Mouse (Mus musculus) R1 (cell line): ENCODE measurements at regions not wholly inside any gene's neighbourhood (a gene's known extent, or its start where the extent isn't known, plus 50 kb on each side); places are given as distances from the start of the nearest gene placed in this dataset.
A peak's percentile ranks its signal among the peaks of the same experiment; 100 is the strongest.

Experiments used
- DNase-seq: peaks from one replicate; pipeline ENCODE4 v3.0.0-alpha.2; 2018; ENCODE audit warnings: low read depth, low spot score

DNA sequence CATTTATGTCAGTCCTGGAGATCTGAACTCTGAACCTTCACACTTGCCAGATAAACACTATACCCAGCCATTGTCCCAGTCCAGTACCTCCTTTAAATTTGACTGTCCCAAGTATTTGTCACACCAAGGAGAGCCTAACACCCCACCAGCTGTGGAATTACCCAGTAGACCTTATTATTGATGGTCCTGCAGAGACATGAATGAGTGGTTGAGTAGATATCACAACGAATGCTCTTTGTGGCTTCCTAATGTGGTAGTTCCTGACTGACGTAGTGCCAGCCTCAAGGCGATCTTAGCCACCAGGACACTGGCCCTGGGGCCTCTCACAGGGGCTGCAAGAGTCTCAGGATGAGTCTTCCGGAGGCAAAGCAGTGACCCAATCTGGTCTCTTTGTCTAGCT lies 142.9 kb upstream of the Hs6st1 start:
- no peak for DNase-seq

DNA sequence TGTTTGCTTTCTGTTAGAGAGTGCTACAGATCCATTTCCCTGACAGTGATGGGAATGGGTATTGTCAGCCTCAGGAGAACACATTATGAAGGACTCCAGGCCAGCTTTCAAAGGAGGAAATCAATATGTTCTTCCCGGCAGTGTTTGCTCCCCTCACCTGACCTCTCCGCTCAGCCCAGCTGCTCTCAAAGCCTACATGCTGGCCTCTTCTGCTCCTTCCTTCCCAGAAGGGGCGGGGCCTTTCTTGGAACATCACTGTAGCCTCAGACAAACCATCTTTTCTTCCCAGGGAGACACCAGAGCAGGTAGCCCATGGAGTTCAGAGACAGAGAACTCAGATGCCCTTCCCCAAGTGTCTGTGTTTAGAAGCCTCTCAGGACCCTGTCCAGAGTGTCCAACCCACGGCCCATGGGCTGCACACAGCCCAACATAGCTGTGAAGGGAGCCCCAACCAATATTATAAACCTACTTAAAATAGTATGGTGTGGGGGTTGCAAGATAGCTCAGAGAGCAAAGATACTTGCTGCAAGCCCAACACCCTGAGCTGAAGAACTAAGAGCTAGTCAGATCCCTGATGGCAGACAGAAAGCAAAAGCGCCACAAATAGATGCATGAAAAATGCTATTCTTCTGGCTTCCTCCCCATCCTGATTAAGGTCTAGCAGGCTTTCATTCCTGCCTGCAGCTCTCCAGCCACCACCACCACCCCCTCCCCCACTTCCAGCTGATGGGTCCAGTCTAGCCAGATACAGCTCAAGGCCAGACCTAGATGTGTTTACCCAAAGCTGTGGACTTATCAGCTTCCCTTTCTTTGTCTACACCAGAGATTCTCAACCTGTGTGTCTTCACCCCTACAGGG lies 141.8 kb upstream of the Hs6st1 start:
- no peak for DNase-seq

DNA sequence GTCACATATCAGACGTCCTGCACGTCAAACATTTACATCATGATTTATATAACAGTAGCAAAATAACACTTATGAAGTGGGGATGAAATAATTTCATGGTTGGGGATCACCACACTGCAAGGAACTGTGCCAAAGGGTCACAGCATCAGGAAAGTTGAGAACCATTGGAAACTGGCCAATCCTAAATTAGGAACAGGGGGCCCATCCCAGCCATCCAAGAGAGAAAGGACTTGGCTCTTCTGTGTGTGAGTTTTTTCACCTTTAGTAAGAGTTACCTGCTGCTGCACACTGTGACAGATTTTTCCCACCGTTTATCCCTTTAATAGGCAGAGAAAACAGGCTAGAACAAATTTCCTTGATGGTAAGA lies 141.2 kb upstream of the Hs6st1 start:
- DNase-seq = no peak

DNA sequence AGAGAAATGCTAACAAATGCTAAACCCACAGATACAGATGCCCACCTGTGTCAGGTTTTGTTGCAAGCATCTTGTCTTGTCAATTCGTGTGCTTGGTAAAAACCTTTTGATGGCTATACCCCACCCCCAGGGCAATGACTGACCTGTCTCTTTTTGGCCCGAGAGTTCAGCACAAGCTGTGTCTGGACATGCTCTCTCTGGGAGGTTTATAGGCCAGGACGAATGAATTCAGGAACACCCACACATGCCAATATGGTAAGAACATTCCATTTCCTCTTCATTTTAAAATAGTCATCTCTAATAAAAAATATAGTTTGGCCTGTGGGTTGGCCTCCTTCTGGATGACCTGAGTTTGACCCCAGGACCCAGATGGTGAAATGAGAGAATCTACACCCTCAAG lies 137.8 kb upstream of the Hs6st1 start:
- DNase-seq = no peak

DNA sequence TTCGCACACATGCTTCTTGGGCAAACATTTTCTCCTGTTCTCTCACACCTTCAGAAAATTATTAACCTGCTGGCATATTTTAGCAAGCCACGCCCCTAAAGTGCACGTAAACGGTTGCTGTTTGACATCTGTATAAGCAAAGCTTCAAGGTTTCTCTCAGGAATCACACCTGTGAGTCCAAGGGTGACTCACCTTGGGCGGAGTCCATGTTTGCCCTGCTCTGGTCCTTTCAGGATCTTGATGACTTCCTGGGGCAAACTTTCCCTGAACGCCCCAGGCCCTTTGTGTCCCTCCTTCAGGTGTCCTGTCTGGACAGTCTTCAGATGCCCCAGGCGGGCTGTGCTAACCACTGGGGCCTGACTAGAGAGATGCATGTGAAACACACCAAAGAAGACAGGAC lies 137.1 kb upstream of the Hs6st1 start:
- DNase-seq = no peak

DNA sequence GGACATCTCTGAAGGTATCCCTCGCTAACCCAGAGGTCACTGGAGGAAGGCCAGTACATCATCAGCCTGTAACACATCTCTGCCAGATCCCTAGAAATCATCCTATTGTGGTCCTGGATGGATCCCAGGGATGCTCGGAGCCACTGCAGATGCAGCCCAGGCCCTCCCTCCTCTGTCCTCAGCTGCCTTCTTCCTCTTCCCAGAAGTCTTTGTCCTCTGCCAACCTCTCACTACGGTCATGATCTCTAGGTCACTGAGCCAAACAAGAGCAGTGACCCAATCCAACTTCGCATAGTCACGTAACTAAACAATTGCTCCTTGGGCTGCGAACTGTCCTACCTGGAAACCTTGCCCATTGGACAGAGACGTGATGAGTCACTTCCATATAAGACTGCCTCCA lies 134.7 kb upstream of the Hs6st1 start:
- DNase-seq = no peak

DNA sequence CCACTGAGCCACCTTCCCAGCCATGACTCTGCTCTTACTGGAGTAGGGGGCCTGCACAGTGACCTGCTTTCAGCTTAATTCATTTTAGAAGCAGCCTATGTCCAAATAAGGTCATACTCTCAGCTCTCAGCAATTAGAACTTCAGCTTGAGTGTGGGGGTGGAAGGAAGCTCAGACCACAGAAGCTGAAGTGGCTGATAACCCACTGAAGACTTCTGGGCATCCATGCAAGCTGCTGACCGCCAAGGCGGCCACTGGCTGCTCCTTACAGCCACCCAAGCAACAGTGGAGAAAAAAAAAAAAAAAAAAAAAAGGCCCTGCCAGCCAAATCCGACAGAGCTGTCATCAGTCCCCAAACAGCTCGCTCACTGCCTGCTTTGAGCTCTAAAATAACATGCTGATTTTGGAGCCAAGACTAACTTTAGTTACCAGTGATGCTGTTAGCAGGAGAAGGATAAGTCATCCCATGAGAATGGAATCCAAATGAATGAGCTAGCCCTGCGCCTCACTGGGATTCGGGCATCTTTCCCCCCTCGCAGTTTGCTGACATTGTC lies 133.0 kb upstream of the Hs6st1 start:
- no peak for DNase-seq

DNA sequence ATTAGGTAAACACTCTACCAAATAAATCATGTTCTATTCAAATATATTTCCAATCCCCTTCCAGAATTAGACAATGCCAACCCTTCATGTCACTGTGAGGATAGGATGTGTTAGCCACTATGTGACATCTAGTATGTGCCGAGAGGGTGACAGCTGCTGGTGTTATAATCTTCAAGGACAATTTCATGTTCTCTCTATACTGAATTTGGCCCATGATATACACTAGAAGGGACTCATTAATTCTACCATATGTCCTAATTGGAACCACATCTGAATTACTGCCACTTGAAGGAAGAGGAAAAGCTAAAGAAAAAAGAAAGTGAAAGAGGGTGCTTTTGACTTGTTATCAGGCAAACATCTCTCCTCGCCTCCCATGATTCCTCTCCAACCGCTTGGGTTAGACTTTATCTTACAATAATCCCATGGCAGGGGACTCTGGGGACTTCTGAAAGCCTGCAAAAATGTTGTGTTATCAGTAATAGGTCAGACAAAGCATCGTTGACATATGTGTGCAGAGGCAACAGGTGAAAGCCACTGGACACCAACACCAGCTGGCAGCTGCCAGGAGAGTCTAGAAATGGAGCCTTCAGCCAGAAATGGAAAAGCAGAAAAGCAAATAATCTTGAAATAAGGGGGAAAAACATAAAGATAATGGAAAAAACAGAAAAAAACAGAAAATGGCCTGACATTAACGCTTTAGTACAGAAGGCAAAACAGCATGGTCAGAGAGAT lies 131.7 kb upstream of the Hs6st1 start:
- DNase-seq = no peak

DNA sequence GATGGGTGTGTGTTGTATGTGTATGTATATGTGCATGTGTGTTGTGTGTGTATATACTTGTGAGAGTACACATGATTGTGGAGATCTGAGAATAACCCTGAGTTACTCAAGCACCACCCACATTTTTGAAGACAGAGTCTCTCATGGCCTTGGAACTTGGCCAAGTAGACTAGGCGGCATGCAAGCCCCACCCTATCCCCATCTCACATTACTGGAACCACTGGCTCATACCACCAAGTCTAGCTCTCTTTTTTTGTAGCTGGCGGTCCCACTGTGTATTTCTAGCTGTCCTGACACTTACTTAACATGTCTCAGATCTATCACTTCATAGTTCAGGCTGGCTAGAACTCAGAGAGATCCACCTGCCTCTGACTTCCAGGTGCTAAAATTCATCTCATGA lies 128.0 kb upstream of the Hs6st1 start:
- peak; percentile 33 for DNase-seq

DNA sequence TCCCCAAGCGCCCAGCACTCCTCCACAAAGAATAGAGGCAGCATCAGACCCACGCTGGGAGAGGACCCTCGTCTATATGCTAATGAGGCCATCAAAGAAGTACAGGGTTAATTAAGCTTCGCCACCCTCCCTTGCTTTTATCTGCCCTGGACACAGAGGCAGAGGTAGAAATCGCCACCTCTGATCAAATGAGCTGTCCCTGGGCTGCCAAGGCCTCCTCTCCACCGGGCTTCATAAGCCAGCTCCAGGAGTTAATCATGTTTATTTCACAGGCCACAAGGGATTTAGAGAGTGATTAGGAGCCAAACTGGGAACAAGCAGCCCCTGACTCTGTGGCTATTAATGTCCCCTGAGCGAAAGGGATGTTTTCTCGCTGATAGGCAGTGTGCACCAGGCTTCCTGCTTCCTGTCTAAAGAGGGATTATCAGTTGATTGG lies 126.5 kb upstream of the Hs6st1 start:
- peak; percentile 23 for DNase-seq

DNA sequence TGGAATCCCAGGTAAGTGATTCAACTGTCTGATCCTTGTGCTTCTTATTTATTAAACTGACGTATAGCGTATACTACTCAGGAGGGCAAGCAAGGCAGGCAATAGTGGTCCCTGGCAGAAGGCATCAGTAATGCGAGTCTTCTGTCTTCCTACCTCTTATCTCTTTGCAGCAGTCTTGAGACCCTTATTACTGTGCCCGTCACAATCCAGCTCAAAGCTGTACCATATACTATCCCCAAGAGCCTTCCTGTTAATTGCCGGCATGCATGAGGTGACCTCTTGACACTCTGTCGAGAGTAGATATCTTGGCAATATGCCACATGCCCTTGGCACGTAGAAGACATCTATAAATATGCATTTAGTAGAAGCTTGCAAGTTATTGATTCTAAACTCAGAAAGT lies 126.0 kb upstream of the Hs6st1 start:
- no peak for DNase-seq

DNA sequence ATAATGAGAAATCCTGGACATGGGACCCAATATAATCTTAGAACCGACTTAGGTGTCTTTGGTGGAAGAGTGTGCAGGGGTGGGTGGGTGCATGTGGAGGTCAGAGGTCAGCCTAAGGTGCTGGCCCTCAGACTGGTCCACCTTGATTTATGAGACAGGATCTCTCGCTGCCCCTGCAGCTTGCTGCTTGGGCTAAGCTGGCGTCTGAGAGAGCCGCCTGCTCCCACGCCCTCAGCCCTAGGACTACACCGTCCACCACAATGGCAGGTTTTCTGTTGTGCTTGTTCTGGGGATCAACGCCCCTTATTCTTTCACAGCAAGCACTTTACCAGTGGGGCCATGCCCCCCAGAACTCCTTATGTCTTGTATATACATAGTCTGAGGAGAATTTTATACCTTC lies 124.4 kb upstream of the Hs6st1 start:
- DNase-seq = peak; percentile 50

DNA sequence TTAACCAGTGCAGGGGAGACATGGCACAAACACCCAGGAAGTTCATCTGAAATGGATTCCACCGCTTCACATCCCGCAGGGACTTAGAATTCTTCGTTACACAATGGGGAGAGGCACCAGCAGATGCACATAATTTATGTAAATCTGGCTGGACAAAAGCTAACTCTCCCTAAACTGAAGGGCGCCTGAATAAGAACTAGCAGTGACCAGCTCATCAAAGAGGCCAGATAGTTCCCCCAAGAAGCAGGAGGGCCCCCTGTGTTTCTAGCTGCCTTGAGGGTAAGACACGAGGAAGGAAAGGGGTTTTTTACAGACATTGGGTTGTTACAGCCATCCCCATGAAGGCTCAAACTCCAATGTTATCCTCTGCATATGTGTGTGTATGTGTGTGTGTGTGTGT lies 123.8 kb upstream of the Hs6st1 start:
- DNase-seq = peak; percentile 94

DNA sequence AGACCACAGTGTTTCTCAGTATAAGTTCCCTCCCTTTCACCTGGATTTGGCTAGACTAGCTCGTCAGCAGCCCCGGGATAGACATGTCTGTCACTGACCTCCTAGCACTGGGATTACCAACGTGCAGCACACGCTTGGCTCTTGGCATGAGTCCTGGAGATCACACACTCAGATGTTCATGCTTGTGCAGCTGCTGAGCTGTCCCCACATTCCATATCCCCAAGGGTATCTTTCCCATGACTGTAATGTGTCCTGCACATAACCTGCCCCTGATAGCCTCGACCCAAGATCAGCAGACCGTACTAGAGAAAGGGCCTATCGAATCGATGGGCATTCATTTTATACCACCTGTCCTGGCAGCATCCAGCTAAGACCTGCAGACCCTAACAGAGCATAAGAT lies 123.4 kb upstream of the Hs6st1 start:
- DNase-seq = peak; percentile 26

DNA sequence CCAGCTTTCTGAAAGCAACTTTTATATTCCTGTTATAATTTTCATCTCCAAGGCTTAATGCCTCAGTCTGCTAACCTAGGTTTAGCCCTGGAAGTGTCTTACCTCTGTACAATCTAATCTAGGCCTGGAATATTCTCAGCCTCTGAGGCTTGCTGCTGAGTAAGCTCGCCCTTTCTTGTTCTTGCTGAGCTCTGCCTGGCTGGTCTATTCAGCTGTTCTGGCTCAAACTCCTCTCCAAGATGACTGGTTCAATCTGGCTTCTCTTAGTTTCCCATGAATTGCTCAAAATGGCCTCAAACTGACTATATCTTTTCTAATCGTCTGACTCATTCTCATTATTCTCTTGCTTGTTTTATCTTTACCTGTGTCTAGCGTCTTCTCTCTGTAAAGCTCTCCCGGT lies 122.6 kb upstream of the Hs6st1 start:
- peak; percentile 19 for DNase-seq

DNA sequence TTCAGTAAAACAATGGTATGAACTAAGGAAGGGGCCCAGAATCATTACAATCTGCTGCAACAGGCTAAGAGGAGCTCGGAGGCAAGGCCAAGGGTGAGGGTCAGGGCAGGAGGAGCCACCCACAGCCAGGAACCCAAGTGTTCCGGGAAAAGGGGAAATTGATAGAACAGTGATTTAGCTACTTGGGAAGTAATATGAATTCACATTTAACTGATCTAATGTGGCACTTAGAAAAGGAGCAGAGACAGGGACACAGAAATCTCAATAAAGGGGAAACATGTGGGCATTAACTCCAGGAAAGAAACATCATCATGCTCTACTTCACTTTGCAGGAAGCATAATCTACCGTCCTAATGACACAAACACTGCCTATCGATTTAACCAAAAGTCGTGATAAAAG lies 120.1 kb upstream of the Hs6st1 start:
- no peak for DNase-seq

DNA sequence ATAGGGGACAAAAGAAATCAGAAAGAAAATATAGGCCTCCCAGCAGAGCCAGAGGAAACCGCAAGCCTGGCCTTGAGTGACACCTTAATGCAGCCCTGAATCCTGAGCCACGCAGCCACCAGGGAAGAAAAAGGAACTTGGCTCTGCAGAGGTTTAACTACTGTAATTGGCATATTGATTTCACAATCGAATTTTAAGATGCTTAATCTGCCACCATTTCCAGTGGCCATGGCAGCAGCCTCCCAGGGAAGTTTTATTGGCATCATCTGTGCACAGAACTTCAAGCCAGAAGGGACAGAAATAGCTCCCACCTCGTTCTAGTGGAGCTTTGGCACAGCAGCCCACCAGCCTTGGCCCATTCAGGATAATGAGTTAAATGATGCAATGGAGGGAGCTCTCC lies 117.1 kb upstream of the Hs6st1 start:
- no peak for DNase-seq

DNA sequence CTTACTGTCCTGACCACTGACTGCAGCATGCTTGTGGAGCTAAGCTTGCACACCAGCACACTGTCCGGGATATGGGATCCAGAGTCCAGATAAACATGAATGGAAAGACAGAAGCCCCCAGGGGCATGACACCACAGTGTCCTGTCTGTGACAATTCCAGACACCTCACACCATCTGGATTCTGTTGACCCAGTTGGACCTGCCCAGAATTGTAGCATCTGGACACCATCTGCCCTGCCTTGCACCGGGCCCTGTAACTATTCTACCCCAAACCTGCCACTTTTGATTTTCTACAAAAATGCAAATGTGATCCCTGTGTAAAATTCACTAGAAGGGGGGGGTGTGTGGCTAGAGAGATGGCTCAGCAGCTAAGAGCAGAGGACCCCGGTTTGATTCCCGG lies 114.5 kb upstream of the Hs6st1 start:
- DNase-seq = no peak

DNA sequence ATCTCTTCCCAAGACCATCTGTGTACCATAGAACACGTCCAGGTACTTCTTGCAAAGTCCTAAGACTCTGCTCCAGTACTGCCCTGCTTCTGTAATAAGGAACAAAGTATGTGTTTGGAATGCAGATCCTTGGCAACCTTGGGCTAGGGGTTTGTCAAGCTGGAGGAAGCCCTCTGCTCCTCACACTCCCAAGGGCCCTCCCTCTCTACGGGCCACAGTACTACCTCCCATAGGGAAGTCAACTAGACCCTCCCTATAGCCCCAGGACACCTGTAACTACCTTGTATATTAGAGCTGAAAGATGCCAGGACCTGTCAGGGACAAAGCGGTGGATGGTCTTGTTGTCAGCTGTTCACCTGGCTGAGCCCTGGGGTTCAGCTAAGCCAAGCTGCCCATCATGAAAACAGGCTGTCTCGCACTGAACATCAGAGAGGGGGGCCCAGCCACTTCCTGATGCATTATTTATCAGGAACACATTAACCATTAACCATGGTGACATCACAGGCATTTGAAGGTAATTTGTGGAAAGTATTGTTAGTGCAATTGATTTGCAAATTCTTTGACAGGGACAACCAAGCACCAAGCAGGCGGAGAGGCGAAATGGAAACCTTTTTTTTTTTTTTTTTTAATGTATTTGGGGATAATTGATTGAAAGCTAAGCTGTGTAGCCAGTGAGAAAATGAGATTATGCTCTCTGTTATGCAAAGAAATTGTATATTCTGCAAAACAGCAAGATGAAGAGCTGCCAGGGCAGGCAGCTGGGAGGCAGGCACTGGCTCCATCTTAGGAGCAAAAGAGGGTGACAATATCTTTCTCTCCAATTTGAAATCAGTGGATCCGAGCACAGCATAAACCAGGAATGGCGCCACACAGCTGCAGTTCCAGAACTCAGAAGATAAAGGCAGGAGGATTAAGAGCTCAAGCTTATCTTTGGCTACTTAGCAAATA lies 110.5 kb upstream of the Hs6st1 start:
- no peak for DNase-seq

DNA sequence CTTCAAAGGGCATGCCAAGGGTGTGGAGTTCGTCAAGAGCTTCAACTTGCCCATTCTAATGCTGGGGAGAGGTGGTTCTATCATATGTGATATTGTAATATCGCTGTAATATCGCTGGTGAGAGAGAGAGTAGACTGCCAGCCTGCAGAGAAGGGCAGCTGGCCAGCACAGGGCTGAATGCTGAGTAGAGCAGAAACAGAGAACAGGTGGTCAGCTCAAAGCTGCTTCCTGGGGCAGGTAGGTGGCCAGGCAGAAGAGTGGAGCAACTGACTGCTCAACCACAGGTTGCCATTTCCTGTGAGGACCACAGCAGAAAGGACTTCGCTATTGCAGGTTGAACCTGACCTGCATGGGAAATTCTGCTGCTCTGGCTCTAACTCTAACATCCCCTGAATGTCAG lies 108.5 kb upstream of the Hs6st1 start:
- DNase-seq = no peak

DNA sequence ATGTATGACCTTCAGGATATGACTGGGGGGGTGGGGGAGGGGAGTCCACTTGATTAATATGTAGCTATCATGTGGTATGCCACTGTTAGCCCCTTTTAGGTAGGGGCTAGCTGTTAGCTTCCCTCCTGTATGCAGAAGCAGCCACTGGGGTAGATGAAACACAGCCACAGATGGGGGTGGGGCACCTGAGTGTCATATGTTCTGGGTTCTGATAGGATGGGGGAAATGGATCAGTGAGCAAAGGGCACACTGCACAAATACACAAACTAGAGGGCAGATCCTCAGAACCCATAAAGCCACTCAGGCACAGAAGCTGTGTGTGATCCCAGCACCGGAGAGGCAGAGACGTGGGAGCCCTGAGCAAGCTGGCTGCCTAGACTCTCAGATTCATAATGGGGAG lies 107.4 kb upstream of the Hs6st1 start:
- no peak for DNase-seq

DNA sequence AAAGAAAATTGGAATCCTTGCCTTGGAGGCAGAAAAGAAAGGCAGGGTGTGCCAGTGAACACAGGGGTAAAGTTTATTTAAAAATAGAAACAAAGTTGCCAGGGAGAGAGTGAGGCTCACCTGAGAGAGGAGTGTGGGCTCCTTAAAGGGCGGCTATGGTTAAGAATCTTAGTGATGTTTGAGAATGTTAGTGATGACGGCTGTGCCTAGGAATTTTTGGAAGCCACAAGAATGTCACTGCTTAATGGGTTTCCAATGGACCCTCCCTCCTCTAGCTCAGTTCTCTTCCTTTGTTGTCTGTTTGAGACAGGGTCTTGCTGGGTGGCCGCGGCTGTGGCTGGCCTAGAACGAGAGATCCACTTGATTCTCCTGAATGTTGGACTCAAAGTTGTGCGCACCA lies 106.3 kb upstream of the Hs6st1 start:
- peak; percentile 86 for DNase-seq
